Mouse (Mus musculus) liver, embryonic 13.5 days (tissue): ENCODE measurements around the gene Gm45716. TPM values are rescaled to one million over a fixed set of nuclear protein-coding genes. Genes with fewer than 3 reads are reported as not detected.

Experiments used
- ATAC-seq: fragments of 200-750 bp; cut with Nextera tagmentation; 2 replicates; pipeline ENCODE4 v1.8.0; 2017; ENCODE audit warnings: low read depth, mild to moderate bottlenecking, moderate number of reproducible peaks, moderate library complexity
- DNase-seq: peaks from one replicate; pipeline ENCODE4 v3.0.0; 2022
- H3K27ac ChIP-seq: fragments of 300-500 bp; sonication (generic); 2 replicates; pipeline ENCODE4 v1.5.1; 2015; ENCODE audit warnings: moderate library complexity, mild to moderate bottlenecking, inconsistent platforms
- H3K27me3 ChIP-seq: fragments of 300-500 bp; sonication (generic); 2 replicates; pipeline ENCODE4 v1.6.1; 2015; ENCODE audit warnings: mild to moderate bottlenecking, inconsistent platforms
- H3K36me3 ChIP-seq: fragments of 300-500 bp; sonication (generic); 2 replicates; pipeline ENCODE4 v1.6.1; 2015; ENCODE audit warnings: mild to moderate bottlenecking, inconsistent platforms
- H3K4me1 ChIP-seq: fragments of 300-500 bp; sonication (generic); replicated peaks from 2 replicates; pipeline ENCODE4 v1.6.1; 2015; ENCODE audit warnings: inconsistent platforms
- H3K4me2 ChIP-seq: fragments of 300-500 bp; sonication (generic); 2 replicates; pipeline ENCODE4 v1.6.1; 2015; ENCODE audit warnings: inconsistent platforms, mild to moderate bottlenecking, moderate library complexity
- H3K4me3 ChIP-seq: fragments of 300-500 bp; sonication (generic); replicated peaks from 2 replicates; pipeline ENCODE4 v1.5.1; 2015; ENCODE audit warnings: mild to moderate bottlenecking, inconsistent platforms
- H3K9ac ChIP-seq: fragments of 300-500 bp; sonication (generic); 2 replicates; pipeline ENCODE4 v1.6.1; 2015; ENCODE audit warnings: mild to moderate bottlenecking, inconsistent platforms
- H3K9me3 ChIP-seq: fragments of 300-500 bp; sonication (generic); replicated peaks from 2 replicates; pipeline ENCODE4 v1.6.1; 2016; ENCODE audit warnings: inconsistent platforms
- WGBS: fragments of 180-500 bp; shearing (Covaris S2); methylation state at CpG from one replicate; pipeline ENCODE4 v1.1.7; 2015; ENCODE audit not compliant: insufficient replicate concordance; 5-methylcytosine and 5-hydroxymethylcytosine counted together
- polyA plus RNA-seq: library from polyadenylated mRNA; unstranded; fragments of >200 nt; fragmentation: Nextera tagmentation; extraction: Ambion mirVana; gene quantifications from 2 replicates; pipeline ENCODE4 v1.2.1, GENCODE M21; 2015

The Gm45716 gene
- polyA plus RNA-seq, 1 experiment from 2014 or later = 3.0 TPM

- H3K4me1 ChIP-seq = no peaks in the 10 kb centered on the region
- no peak overlapping the region for H3K4me2 ChIP-seq
- no peak overlapping the region for H3K9ac ChIP-seq
- H3K9me3 ChIP-seq = no peaks in the 10 kb centered on the region
- H3K36me3 ChIP-seq = no peaks in the 10 kb centered on the region
- 82% methylated on average over 14 of the region's 14 CpGs for WGBS
- H3K4me3 ChIP-seq = no peak overlapping the region
- ATAC-seq (no peak), DNase-seq (no peak)
- H3K27ac ChIP-seq = no peak overlapping the region
- no peaks in the 10 kb centered on the region for H3K27me3 ChIP-seq
Observed at GRCm38 (mm10) chr11:90175634-90176300, 11.7 kb upstream of the Gm45716 start.

GRCm38 (mm10) chr11:90177389-90177788 is 10.1 kb upstream of the Gm45716 start:
- no peak for DNase-seq
- Histone ChIP-seq H3K4me2 (no peak overlapping the region), H3K9me3 (no peaks in the 10 kb centered on the region), H3K4me1 (no peaks in the 10 kb centered on the region), H3K36me3 (no peaks in the 10 kb centered on the region), H3K27me3 (no peaks in the 10 kb centered on the region), H3K9ac (no peak overlapping the region), H3K4me3 (no peak overlapping the region), H3K27ac (no peak overlapping the region)
- no peak for ATAC-seq
- WGBS = 65% methylated on average over 6 of the region's 6 CpGs

GRCm38 (mm10) chr11:90183361-90183760 is 4.1 kb upstream of the Gm45716 start:
- Histone ChIP-seq H3K4me2 (no peak overlapping the region), H3K27me3 (no peaks in the 10 kb centered on the region), H3K9ac (no peak overlapping the region), H3K4me1 (no peaks in the 10 kb centered on the region), H3K4me3 (no peak overlapping the region), H3K9me3 (no peaks in the 10 kb centered on the region), H3K36me3 (no peaks in the 10 kb centered on the region), H3K27ac (no peak overlapping the region)
- no peak for ATAC-seq
- no peak for DNase-seq
- WGBS = 8% methylated on average over 2 of the region's 2 CpGs

DNA sequence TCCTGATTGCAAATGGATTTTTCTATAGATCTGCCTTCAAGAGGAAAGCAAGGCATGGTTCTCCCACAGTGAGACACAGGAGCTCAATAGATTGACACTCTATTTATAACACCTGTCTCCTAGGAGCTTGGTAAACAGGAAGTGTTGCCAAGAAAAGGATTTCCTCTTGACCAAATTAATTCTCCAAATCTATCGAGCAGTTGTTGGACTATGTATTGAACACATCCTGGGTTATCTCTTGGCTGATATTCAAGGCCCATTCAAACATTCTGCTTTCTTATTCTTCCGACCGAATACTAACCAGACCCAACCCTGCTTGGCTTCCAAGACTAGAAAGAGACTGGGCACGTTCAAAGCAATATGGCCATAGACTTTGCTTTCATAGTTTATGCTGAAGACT is 2.7 kb upstream of the Gm45716 start:
- 46% methylated on average over 4 of the region's 4 CpGs for WGBS
- Histone ChIP-seq H3K36me3 (no peaks in the 10 kb centered on the region), H3K9ac (no peak overlapping the region), H3K4me2 (no peak overlapping the region), H3K4me1 (no peaks in the 10 kb centered on the region), H3K4me3 (no peak overlapping the region), H3K27me3 (no peaks in the 10 kb centered on the region), H3K9me3 (no peaks in the 10 kb centered on the region), H3K27ac (no peak overlapping the region)
- no peak for DNase-seq
- ATAC-seq = no peak

- no peak for DNase-seq
- 82% methylated on average over 3 of the region's 3 CpGs for WGBS
- ATAC-seq = no peak
- Histone ChIP-seq H3K4me1 (no peaks in the 10 kb centered on the region), H3K9ac (no peak overlapping the region), H3K27me3 (no peaks in the 10 kb centered on the region), H3K36me3 (no peaks in the 10 kb centered on the region), H3K4me2 (no peak overlapping the region), H3K9me3 (no peaks in the 10 kb centered on the region), H3K27ac (no peak overlapping the region), H3K4me3 (no peak overlapping the region)
Observed at GRCm38 (mm10) chr11:90190156-90190555, 2.7 kb downstream of the Gm45716 start.

- 60% methylated on average over 1 of the region's 1 CpGs for WGBS
- Histone ChIP-seq H3K4me3 (no peak overlapping the region), H3K27me3 (no peaks in the 10 kb centered on the region), H3K9ac (no peak overlapping the region), H3K36me3 (no peaks in the 10 kb centered on the region), H3K4me2 (no peak overlapping the region), H3K9me3 (no peaks in the 10 kb centered on the region), H3K4me1 (0 out of 2 replicates have a peak, but pooled peaks cover 3% of the 10 kb centered on the region), H3K27ac (no peak overlapping the region)
- no peak for ATAC-seq
- DNase-seq = no peak
Observed at GRCm38 (mm10) chr11:90194946-90195345, 7.5 kb downstream of the Gm45716 start.

- H3K27ac ChIP-seq = no peak overlapping the region
- no peak overlapping the region for H3K4me2 ChIP-seq
- ATAC-seq (no peak), DNase-seq (no peak)
- no peaks in the 10 kb centered on the region for H3K9me3 ChIP-seq
- H3K4me1 ChIP-seq = 0 out of 2 replicates have a peak, but pooled peaks cover 3% of the 10 kb centered on the region
- no peak overlapping the region for H3K9ac ChIP-seq
- H3K27me3 ChIP-seq = no peaks in the 10 kb centered on the region
- no peak overlapping the region for H3K4me3 ChIP-seq
- WGBS = 57% methylated on average over 11 of the region's 11 CpGs
- no peaks in the 10 kb centered on the region for H3K36me3 ChIP-seq
Observed at GRCm38 (mm10) chr11:90195756-90196520, 8.5 kb downstream of the Gm45716 start.

DNA sequence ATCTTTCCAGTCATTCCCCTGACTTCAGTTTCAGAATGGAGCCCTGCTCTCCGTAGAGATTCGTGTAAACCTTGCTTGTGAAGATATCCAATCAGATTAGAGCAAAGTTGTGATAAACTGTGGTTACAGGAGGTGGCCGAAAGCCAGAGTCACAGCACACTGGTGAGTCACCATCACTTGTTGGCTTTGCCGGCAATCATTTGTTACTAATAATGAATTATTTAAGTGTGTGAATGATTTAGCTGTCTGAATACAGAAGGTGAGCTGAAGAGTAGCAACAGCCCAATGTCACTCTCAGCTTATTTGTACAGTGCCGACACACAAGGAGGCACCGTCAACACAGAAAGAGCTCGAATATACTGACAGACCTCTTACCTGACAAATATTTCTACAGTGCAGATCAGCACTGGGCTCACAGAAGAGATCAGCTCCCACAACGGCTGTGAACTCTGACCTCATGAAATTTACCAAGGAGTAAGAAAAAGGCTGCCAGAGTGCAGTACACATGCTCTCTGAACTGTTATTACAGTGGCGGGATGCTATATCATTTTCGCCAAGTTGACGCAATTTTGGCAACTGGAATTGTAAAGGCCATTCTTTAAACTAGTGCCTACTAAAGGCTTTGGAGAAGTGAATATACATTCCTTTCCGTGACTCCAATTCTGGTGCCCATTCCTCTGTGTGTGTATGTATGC is 9.2 kb downstream of the Gm45716 start:
- Histone ChIP-seq H3K9me3 (no peaks in the 10 kb centered on the region), H3K4me3 (no peak overlapping the region), H3K4me1 (0 out of 2 replicates have a peak, but pooled peaks cover 3% of the 10 kb centered on the region), H3K27me3 (no peaks in the 10 kb centered on the region), H3K36me3 (no peaks in the 10 kb centered on the region), H3K27ac (no peak overlapping the region), H3K9ac (no peak overlapping the region), H3K4me2 (no peak overlapping the region)
- no peak for ATAC-seq
- no peak for DNase-seq
- 57% methylated on average over 12 of the region's 12 CpGs for WGBS

- no peaks in the 10 kb centered on the region for H3K27me3 ChIP-seq
- H3K9me3 ChIP-seq = no peaks in the 10 kb centered on the region
- DNase-seq (no peak), ATAC-seq (no peak)
- no peaks in the 10 kb centered on the region for H3K36me3 ChIP-seq
- no peak overlapping the region for H3K4me3 ChIP-seq
- H3K4me2 ChIP-seq = no peak overlapping the region
- 0 out of 2 replicates have a peak, but pooled peaks cover 3% of the 10 kb centered on the region for H3K4me1 ChIP-seq
- no peak overlapping the region for H3K9ac ChIP-seq
- H3K27ac ChIP-seq = no peak overlapping the region
- 42% methylated on average over 5 of the region's 5 CpGs for WGBS
Observed at GRCm38 (mm10) chr11:90198048-90198447, 10.6 kb downstream of the Gm45716 start.

- no peak overlapping the region for H3K27ac ChIP-seq
- no peak for DNase-seq
- no peak overlapping the region for H3K4me2 ChIP-seq
- no peak for ATAC-seq
- H3K4me1 ChIP-seq = 0 out of 2 replicates have a peak, but pooled peaks cover 3% of the 10 kb centered on the region
- 64% methylated on average over 2 of the region's 2 CpGs for WGBS
- H3K9ac ChIP-seq = no peak overlapping the region
- no peaks in the 10 kb centered on the region for H3K9me3 ChIP-seq
- H3K27me3 ChIP-seq = no peaks in the 10 kb centered on the region
- H3K4me3 ChIP-seq = no peak overlapping the region
- H3K36me3 ChIP-seq = no peaks in the 10 kb centered on the region
Observed at GRCm38 (mm10) chr11:90200826-90201225, 13.3 kb downstream of the Gm45716 start.

DNA sequence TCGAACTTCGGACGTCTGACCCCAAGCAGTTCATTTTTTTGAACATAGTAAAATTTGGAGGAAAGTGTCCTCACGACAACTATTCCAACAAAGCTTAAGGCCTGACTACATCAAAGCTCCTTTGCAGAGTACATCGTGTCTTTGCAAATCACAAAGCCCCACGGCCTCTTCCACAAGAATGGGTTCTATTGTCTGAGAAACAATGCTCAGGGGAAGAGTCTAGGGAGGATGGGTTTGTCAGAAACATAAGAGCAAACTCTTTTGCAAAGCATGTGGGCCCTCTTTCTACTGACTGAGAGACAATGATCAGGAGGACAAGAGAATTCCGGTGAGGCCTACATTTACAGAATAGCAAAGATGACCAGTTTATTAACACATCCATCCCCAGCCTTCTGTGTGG is 26.8 kb downstream of the Gm45716 start:
- Histone ChIP-seq H3K27me3 (no peaks in the 10 kb centered on the region), H3K4me3 (no peak overlapping the region), H3K4me2 (no peak overlapping the region), H3K36me3 (no peaks in the 10 kb centered on the region), H3K9ac (no peak overlapping the region), H3K27ac (no peak overlapping the region), H3K9me3 (no peaks in the 10 kb centered on the region), H3K4me1 (no peaks in the 10 kb centered on the region)
- no peak for DNase-seq
- no peak for ATAC-seq
- WGBS = 62% methylated on average over 7 of the region's 7 CpGs
